In genomic region chr13:35860916-35861315, GRCm38 (mm10) we compare ENCODE assay signal across 17 mouse cellular contexts. TPM values are rescaled to one million over a fixed set of nuclear protein-coding genes. Genes with fewer than 3 reads are reported as not detected.
DNase-seq lines count a peak whose midpoint lies in the region; ATAC-seq lines count a peak whose summit lies in the region.
"Had no signal": no experiment of that assay in that cellular context is flagged by ENCODE, and none has a peak within 500 bp of the region (broad histone marks: within the 10 kb centered on the region; RNA-seq: fewer than 3 reads in every experiment).

No protein-coding gene starts in this region.

- H3K4me1 ChIP-seq in heart, embryonic 15.5 days (replicated peaks): peaks cover 9% of the 10 kb centered on the region; the same call in 1 of the 2 replicates
- no peaks in the 10 kb centered on the region for H3K4me1 ChIP-seq in intestine, embryonic 15.5 days (replicated peaks)
- H3K4me1 ChIP-seq: forebrain, embryonic 10.5 days; hindbrain, embryonic 12.5 days; liver, embryonic 12.5 days had no signal

- H3K27ac ChIP-seq in heart, embryonic 15.5 days: peak overlapping the region; percentile 31; the same call in 1 of the 2 replicates
- H3K27ac ChIP-seq in intestine, embryonic 15.5 days: no peak overlapping the region
- H3K27ac ChIP-seq: forebrain, embryonic 10.5 days; hindbrain, embryonic 12.5 days; liver, embryonic 12.5 days had no signal

- no peak overlapping the region for H3K4me2 ChIP-seq in heart, embryonic 15.5 days
- no peak overlapping the region for H3K4me2 ChIP-seq in intestine, embryonic 15.5 days (replicated peaks)
- H3K4me2 ChIP-seq: hindbrain, embryonic 12.5 days; liver, embryonic 12.5 days had no signal

- H3K4me3 ChIP-seq in heart, embryonic 15.5 days: no peak overlapping the region
- H3K4me3 ChIP-seq in intestine, embryonic 15.5 days (replicated peaks): no peak overlapping the region
- H3K4me3 ChIP-seq: forebrain, embryonic 10.5 days; hindbrain, embryonic 12.5 days; liver, embryonic 12.5 days had no signal

- WGBS in heart, embryonic 15.5 days: 26% methylated on average over 8 of the region's 8 CpGs
- 75% methylated on average over 8 of the region's 8 CpGs for WGBS in intestine, embryonic 15.5 days

- peaks cover 13% of the 10 kb centered on the region; the same call in 1 of the 2 replicates for H3K36me3 ChIP-seq in heart, embryonic 15.5 days
- no peaks in the 10 kb centered on the region for H3K36me3 ChIP-seq in intestine, embryonic 15.5 days

- H3K27me3 ChIP-seq in heart, embryonic 15.5 days: no peaks in the 10 kb centered on the region
- H3K27me3 ChIP-seq in intestine, embryonic 15.5 days (replicated peaks): no peaks in the 10 kb centered on the region
- H3K27me3 ChIP-seq: hindbrain, embryonic 12.5 days; liver, embryonic 12.5 days had no signal

- no peaks in the 10 kb centered on the region for H3K9me3 ChIP-seq in heart, embryonic 15.5 days (replicated peaks)
- no peaks in the 10 kb centered on the region for H3K9me3 ChIP-seq in intestine, embryonic 15.5 days
- H3K9me3 ChIP-seq: forebrain, embryonic 10.5 days; hindbrain, embryonic 12.5 days; liver, embryonic 12.5 days had no signal

- DNase-seq in gastrocnemius, postnatal 25 days: peak; percentile 15
- no peak for DNase-seq in gastrocnemius, adult 8-10 months (ENCODE audit: low spot score in 2 of 2)
- DNase-seq in adrenal gland, postnatal 36 days: peak; percentile 14 to 28
- peak; percentile 60 to 68 for DNase-seq in cerebellum, postnatal 25 days
- DNase-seq in urinary bladder, adult 18-20 months (ENCODE audit: low spot score in 2 of 2): no peak
- DNase-seq in frontal cortex, adult 2 months (ENCODE audit: extremely low spot score in 1 of 2, low spot score in 1 of 2): no peak
- DNase-seq: gastrocnemius, postnatal 10 days; kidney, postnatal 36 days; layer of hippocampus, postnatal 36 days; left cerebral cortex, postnatal 4 days had no signal

- no peak overlapping the region for H3K9ac ChIP-seq in heart, embryonic 15.5 days
- H3K9ac ChIP-seq in intestine, embryonic 15.5 days: no peak overlapping the region
- H3K9ac ChIP-seq: hindbrain, embryonic 12.5 days; liver, embryonic 12.5 days had no signal

- 0 out of 2 replicates have a peak, but pooled peaks have one; percentile 60 for ATAC-seq in heart, embryonic 15.5 days (replicated peaks; ENCODE audit: insufficient number of reproducible peaks, insufficient read depth, low FRiP score, low read depth)
- ATAC-seq in intestine, embryonic 15.5 days: no peak
- ATAC-seq: activated CD4-positive, CD25-positive, alpha-beta regulatory T cell, adult 4 months; intestine, embryonic 16.5 days; liver, embryonic 12.5 days had no signal

RNA-seq across cellular contexts. Expression of gene Rpp40, which starts 45.2 kb away (rescaled TPM):
- total RNA-seq in gastrocnemius, postnatal 25 days (2021): 10 to 100 TPM; 11.0 to 12.9 TPM
- total RNA-seq in gastrocnemius, adult 8-10 months (2022): 10 to 100 TPM; 14.2 to 21.4 (median 15.2) TPM
- 10 to 100 TPM; 13.9 to 20.8 TPM for total RNA-seq in adrenal gland, postnatal 36 days (2021)
- polyA plus RNA-seq in heart, embryonic 15.5 days (2015; fragmentation: Nextera tagmentation; extraction: Ambion mirVana): 8.5 and 8.6 TPM in 2 replicates
- polyA plus RNA-seq in intestine, embryonic 15.5 days (2015; fragmentation: Nextera tagmentation; extraction: Ambion mirVana): 21.6 and 23.8 TPM in 2 replicates
- 3.8 and 4.1 TPM in 2 replicates for polyA plus RNA-seq in frontal cortex, adult 2 months (2012; rRNA removed)

Comparison
In these comparisons a context has a peak if more than half of its experiments do, and no peak if none do; other contexts are left out.
1. DNase-seq: peak in gastrocnemius, postnatal 25 days (single experiment), adrenal gland, postnatal 36 days (2 of 2) and cerebellum, postnatal 25 days (2 of 2); none in gastrocnemius, adult 8-10 months (0 of 2), urinary bladder, adult 18-20 months (0 of 2) and frontal cortex, adult 2 months (0 of 2).